ENCODE assay signal across 50 mouse cellular contexts in genomic region chr7:43432891-43433290, GRCm38 (mm10). TPM values are rescaled to one million over a fixed set of nuclear protein-coding genes. Genes with fewer than 3 reads are reported as not detected.
"Had no signal": no experiment of that assay in that cellular context is flagged by ENCODE, and none has a peak within 500 bp of the region (broad histone marks: within the 10 kb centered on the region; RNA-seq: fewer than 3 reads in every experiment).

No protein-coding gene starts in this region.

- H3K4me3 ChIP-seq: heart, embryonic 10.5 days; heart, embryonic 12.5 days; heart, embryonic 13.5 days; heart, embryonic 15.5 days; hindbrain, embryonic 10.5 days; hindbrain, embryonic 12.5 days; hindbrain, embryonic 13.5 days; hindbrain, embryonic 15.5 days; intestine, embryonic 15.5 days; kidney, embryonic 15.5 days; layer of hippocampus, adult 2 months had no signal

- H3K9me3 ChIP-seq: heart, embryonic 10.5 days; heart, embryonic 12.5 days; heart, embryonic 13.5 days; heart, embryonic 15.5 days; hindbrain, embryonic 12.5 days; hindbrain, embryonic 13.5 days; hindbrain, embryonic 15.5 days; intestine, embryonic 15.5 days; kidney, embryonic 15.5 days had no signal

- H3K27me3 ChIP-seq: heart, embryonic 12.5 days; heart, embryonic 13.5 days; heart, embryonic 15.5 days; hindbrain, embryonic 12.5 days; hindbrain, embryonic 13.5 days; hindbrain, embryonic 15.5 days; intestine, embryonic 15.5 days; kidney, embryonic 15.5 days had no signal

- ATAC-seq: hindbrain, embryonic 16.5 days; hindbrain, postnatal 0 days; inflammation-experienced regulatory T-cells, adult 6 months; intestine, embryonic 15.5 days; intestine, embryonic 16.5 days; intestine, postnatal 0 days had no signal

- DNase-seq: heart, postnatal 10 days; heart, postnatal 14 days; heart, postnatal 36 days; heart, postnatal 4 days; kidney, adult 11 months; kidney, adult 18-20 months; kidney, adult 2 months; kidney, adult 8-10 months; kidney, adult 9 months; kidney, postnatal 10 days; kidney, postnatal 14 days; kidney, postnatal 36 days; kidney, postnatal 4 days; layer of hippocampus, adult 9-11 months; layer of hippocampus, postnatal 36 days had no signal

- H3K4me1 ChIP-seq: heart, embryonic 12.5 days; heart, embryonic 13.5 days; heart, embryonic 15.5 days; hindbrain, embryonic 10.5 days; hindbrain, embryonic 12.5 days; hindbrain, embryonic 13.5 days; hindbrain, embryonic 15.5 days; intestine, embryonic 15.5 days; kidney, embryonic 15.5 days had no signal

- H3K27ac ChIP-seq: heart, embryonic 10.5 days; heart, embryonic 13.5 days; heart, embryonic 15.5 days; hindbrain, embryonic 10.5 days; hindbrain, embryonic 12.5 days; hindbrain, embryonic 13.5 days; hindbrain, embryonic 14.5 days; hindbrain, embryonic 15.5 days; hindbrain, postnatal 0 days; intestine, embryonic 15.5 days; kidney, embryonic 15.5 days; kidney, postnatal 0 days; layer of hippocampus, adult 2 months had no signal

- H3K36me3 ChIP-seq: heart, embryonic 10.5 days; heart, embryonic 12.5 days; heart, embryonic 13.5 days; heart, embryonic 15.5 days; hindbrain, embryonic 10.5 days; hindbrain, embryonic 12.5 days; hindbrain, embryonic 13.5 days; hindbrain, embryonic 15.5 days; intestine, embryonic 15.5 days; kidney, embryonic 15.5 days had no signal

- H3K4me2 ChIP-seq: heart, embryonic 11.5 days; heart, embryonic 12.5 days; heart, embryonic 13.5 days; heart, embryonic 15.5 days; hindbrain, embryonic 12.5 days; hindbrain, embryonic 13.5 days; hindbrain, embryonic 14.5 days; hindbrain, embryonic 15.5 days; intestine, embryonic 15.5 days; kidney, embryonic 15.5 days had no signal

- H3K9ac ChIP-seq: heart, embryonic 12.5 days; heart, embryonic 13.5 days; heart, embryonic 15.5 days; hindbrain, embryonic 12.5 days; hindbrain, embryonic 13.5 days; hindbrain, embryonic 14.5 days; hindbrain, embryonic 15.5 days; intestine, embryonic 15.5 days; kidney, embryonic 15.5 days had no signal

RNA-seq across cellular contexts. Expression of gene Nkg7, which starts 4.0 kb away (rescaled TPM):
- total RNA-seq: heart, postnatal 10 days; heart, postnatal 14 days; heart, postnatal 25 days; heart, postnatal 36 days; heart, postnatal 4 days; hindbrain, postnatal 0 days; layer of hippocampus, adult 18-20 months; layer of hippocampus, adult 2 months; layer of hippocampus, postnatal 10 days; layer of hippocampus, postnatal 14 days; layer of hippocampus, postnatal 25 days; layer of hippocampus, postnatal 36 days; left cerebral cortex, adult 18-20 months had no signal
- polyA plus RNA-seq: heart, embryonic 10.5 days; heart, embryonic 11.5 days; hindbrain, embryonic 10.5 days; hindbrain, embryonic 11.5 days; hindbrain, embryonic 12.5 days; hindbrain, embryonic 14.5 days; hindbrain, embryonic 15.5 days; hindbrain, postnatal 0 days; kidney, embryonic 14.5 days; kidney, embryonic 15.5 days had no signal

RNA-seq across cellular contexts. Expression of gene Lim2, which starts 5.4 kb away (rescaled TPM):
- total RNA-seq: heart, postnatal 10 days; heart, postnatal 14 days; heart, postnatal 25 days; heart, postnatal 36 days; heart, postnatal 4 days; hematopoietic stem cell, adult 5-6 weeks; hindbrain, postnatal 0 days; layer of hippocampus, adult 18-20 months; layer of hippocampus, adult 2 months; layer of hippocampus, adult 8-10 months; layer of hippocampus, postnatal 10 days; layer of hippocampus, postnatal 14 days; layer of hippocampus, postnatal 25 days; layer of hippocampus, postnatal 36 days; left cerebral cortex, adult 18-20 months had no signal
- polyA plus RNA-seq: heart, embryonic 10.5 days; heart, embryonic 11.5 days; heart, embryonic 12.5 days; heart, embryonic 13.5 days; heart, embryonic 14.5 days; heart, embryonic 15.5 days; heart, embryonic 16.5 days; heart, postnatal 0 days; hindbrain, embryonic 10.5 days; hindbrain, embryonic 11.5 days; hindbrain, embryonic 12.5 days; hindbrain, embryonic 13.5 days; hindbrain, embryonic 14.5 days; hindbrain, embryonic 15.5 days; hindbrain, embryonic 16.5 days; hindbrain, postnatal 0 days; inflammation-experienced regulatory T-cells, adult 6 months; kidney, adult 2 months; kidney, embryonic 14.5 days; kidney, embryonic 15.5 days; kidney, embryonic 16.5 days; kidney, postnatal 0 days; large intestine, adult 2 months had no signal

RNA-seq across cellular contexts. Expression of gene Cldnd2, which starts 7.7 kb away (rescaled TPM):
- total RNA-seq: heart, postnatal 10 days; heart, postnatal 14 days; heart, postnatal 25 days; heart, postnatal 36 days; heart, postnatal 4 days; hematopoietic stem cell, adult 5-6 weeks; hindbrain, postnatal 0 days; layer of hippocampus, adult 18-20 months; layer of hippocampus, adult 2 months; layer of hippocampus, adult 8-10 months; layer of hippocampus, postnatal 10 days; layer of hippocampus, postnatal 14 days; layer of hippocampus, postnatal 25 days; layer of hippocampus, postnatal 36 days; left cerebral cortex, adult 18-20 months had no signal
- polyA plus RNA-seq: heart, embryonic 10.5 days; heart, embryonic 11.5 days; heart, embryonic 12.5 days; heart, embryonic 13.5 days; heart, embryonic 14.5 days; heart, embryonic 15.5 days; heart, embryonic 16.5 days; heart, postnatal 0 days; hindbrain, embryonic 10.5 days; hindbrain, embryonic 11.5 days; hindbrain, embryonic 12.5 days; hindbrain, embryonic 13.5 days; hindbrain, embryonic 14.5 days; hindbrain, embryonic 15.5 days; hindbrain, embryonic 16.5 days; hindbrain, postnatal 0 days; intestine, embryonic 14.5 days; intestine, embryonic 16.5 days; intestine, postnatal 0 days; kidney, adult 2 months; kidney, embryonic 14.5 days; kidney, embryonic 15.5 days; kidney, embryonic 16.5 days; large intestine, adult 2 months had no signal

RNA-seq across cellular contexts. Expression of gene Gm45233, which starts 11.0 kb away (rescaled TPM):
- polyA plus RNA-seq: heart, embryonic 10.5 days; heart, embryonic 11.5 days; heart, embryonic 12.5 days; heart, embryonic 14.5 days; hindbrain, embryonic 16.5 days; inflammation-experienced regulatory T-cells, adult 6 months; kidney, embryonic 16.5 days; large intestine, adult 2 months had no signal
